Mouse (Mus musculus): Measurements from ENCODE around the gene Gm44965. TPM values are rescaled to one million over a fixed set of nuclear protein-coding genes. Genes with fewer than 3 reads are reported as not detected.

Gm44965 gene
- polyA plus RNA-seq, 1 experiment from 2014 or later: not detected

DNA sequence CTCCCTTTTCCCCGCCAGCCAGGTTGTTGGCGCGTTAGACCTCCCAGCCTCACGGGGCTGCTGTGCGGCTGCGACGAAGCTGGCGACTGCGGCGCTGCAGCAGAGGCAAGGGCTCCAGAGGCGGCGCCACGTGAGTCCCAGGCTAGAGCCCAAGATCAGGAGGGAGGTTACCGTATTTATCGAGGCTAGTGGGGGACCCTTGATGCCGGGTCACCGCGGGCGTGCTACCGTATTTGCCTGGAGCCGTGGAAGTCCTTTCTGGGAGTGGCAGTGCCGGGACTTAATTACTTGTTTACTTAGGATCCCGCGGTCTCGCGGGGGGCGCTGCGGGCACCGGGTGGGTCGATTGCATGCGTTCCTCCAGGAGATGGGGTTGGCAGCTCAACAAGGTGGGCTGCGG, 33.2 kb downstream of the Gm44965 start:
- under 1% methylated on average over 32 of the region's 32 CpGs for WGBS
- Histone ChIP-seq H3K27ac (replicated peaks) (no peak overlapping the region), H3K36me3 (no peaks in the 10 kb centered on the region), H3K4me3 (replicated peaks) (peak overlapping the region; percentile 52), H3K27me3 (peaks cover 45% of the 10 kb centered on the region), H3K4me1 (peaks cover 23% of the 10 kb centered on the region), H3K9ac (peak overlapping the region; percentile 18), H3K9me3 (replicated peaks) (no peaks in the 10 kb centered on the region), H3K4me2 (replicated peaks) (peak overlapping the region; percentile 94)
- no peak for ATAC-seq (ENCODE audit: insufficient number of reproducible peaks, low FRiP score, low TSS enrichment, low read depth)

DNA sequence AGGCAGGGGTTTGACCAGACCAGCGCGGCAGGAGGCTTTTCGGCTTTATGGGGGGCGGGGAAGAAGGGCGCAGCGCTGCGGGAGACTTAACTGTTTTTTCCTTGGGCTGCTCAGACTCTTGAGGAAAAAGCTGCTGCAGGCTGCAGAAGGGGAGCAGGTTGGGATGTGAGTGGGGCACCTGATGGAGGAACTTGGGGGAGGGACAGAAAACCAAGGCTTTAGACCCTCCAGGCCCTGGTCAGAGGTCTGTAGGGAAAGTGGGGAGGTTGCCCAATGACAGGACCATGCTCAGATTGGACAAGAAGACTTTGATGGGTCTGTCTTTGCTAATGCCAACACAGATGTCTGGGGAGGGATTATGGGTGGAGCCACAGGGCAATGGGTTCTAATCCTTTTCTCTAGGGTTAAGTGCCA, 33.8 kb downstream of the Gm44965 start:
- H3K36me3 ChIP-seq: no peaks in the 10 kb centered on the region
- peak overlapping the region; percentile 52 for H3K4me3 ChIP-seq (replicated peaks)
- H3K4me1 ChIP-seq: peaks cover 23% of the 10 kb centered on the region
- no peaks in the 10 kb centered on the region for H3K9me3 ChIP-seq (replicated peaks)
- ATAC-seq (ENCODE audit: insufficient number of reproducible peaks, low FRiP score, low TSS enrichment, low read depth): no peak
- peak overlapping the region; percentile 18; the same call in 1 of the 2 replicates for H3K9ac ChIP-seq
- H3K27me3 ChIP-seq: peaks cover 45% of the 10 kb centered on the region
- H3K4me2 ChIP-seq (replicated peaks): peak overlapping the region; percentile 94
- H3K27ac ChIP-seq (replicated peaks): no peak overlapping the region
- WGBS: 2% methylated on average over 7 of the region's 7 CpGs

DNA sequence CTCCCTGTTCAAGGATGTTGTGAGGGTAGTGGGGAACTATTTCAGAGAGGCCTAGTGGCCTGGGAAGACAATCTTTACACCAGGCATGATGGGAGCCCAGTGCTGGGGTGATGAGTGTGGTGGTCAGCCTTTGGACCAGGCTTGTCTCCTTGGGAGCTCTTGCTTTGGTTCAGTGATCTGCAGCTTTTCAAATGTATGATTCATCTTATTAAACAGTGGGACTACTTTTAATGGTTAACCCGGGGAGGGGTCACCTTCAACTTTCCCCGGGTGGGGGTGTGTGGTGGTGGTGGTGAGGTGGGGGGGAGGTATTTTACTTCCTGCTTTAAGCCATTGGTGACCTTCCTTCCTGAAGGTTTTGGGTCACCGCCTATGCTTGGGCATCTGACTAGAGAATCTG, 34.6 kb downstream of the Gm44965 start:
- no peak overlapping the region for H3K4me3 ChIP-seq (replicated peaks)
- H3K4me1 ChIP-seq: peaks cover 23% of the 10 kb centered on the region
- H3K4me2 ChIP-seq (replicated peaks): no peak overlapping the region
- ATAC-seq (ENCODE audit: insufficient number of reproducible peaks, low FRiP score, low TSS enrichment, low read depth): no peak
- no peak overlapping the region for H3K9ac ChIP-seq
- peaks cover 45% of the 10 kb centered on the region for H3K27me3 ChIP-seq
- no peaks in the 10 kb centered on the region for H3K36me3 ChIP-seq
- 83% methylated on average over 3 of the region's 3 CpGs for WGBS
- H3K27ac ChIP-seq (replicated peaks): no peak overlapping the region
- H3K9me3 ChIP-seq (replicated peaks): no peaks in the 10 kb centered on the region

DNA sequence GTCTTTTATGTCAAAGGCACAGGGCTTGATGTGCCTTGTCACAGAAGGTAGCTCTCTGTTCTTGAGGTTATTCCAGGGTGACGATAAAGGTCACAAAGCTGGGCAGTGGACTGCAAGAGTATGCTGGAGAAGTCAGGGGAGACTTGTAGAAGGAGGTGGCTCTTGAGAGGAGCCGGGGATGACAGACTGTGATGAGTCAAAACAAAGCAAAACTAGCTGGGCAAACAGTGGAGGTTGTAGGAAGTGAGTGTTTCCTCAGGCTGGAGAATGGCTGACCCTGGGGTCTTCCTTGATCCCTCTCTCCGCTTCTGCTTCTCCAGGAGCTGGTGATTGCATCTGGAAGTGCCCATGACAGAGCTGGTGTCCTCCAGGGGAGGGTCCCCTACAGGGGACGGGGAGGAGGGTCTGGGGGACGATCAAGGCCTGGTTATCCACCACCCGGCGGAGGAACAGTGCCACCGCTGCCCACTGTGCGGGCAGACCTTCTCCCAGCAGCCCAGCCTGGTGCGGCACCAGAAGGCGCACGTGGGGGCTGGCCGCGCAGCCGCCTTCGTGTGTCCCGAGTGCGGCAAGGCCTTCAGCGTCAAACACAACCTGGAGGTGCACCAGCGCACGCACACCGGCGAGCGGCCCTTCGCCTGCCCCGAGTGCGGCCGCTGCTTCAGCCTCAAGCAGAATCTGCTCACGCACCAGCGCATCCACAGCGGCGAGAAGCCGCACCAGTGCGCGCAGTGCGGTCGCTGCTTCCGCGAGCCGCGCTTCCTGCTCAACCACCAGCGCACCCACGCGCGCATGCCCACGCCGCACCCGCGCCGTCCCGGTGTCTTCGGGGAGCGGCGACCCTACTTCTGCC, 35.3 kb downstream of the Gm44965 start:
- Histone ChIP-seq H3K27ac (replicated peaks) (no peak overlapping the region), H3K4me1 (peaks cover 23% of the 10 kb centered on the region), H3K4me3 (replicated peaks) (peak overlapping the region; percentile 45), H3K4me2 (replicated peaks) (peak overlapping the region; percentile 88), H3K27me3 (peaks cover 45% of the 10 kb centered on the region), H3K36me3 (no peaks in the 10 kb centered on the region), H3K9ac (peak overlapping the region; percentile 39), H3K9me3 (replicated peaks) (no peaks in the 10 kb centered on the region)
- no peak for ATAC-seq (ENCODE audit: insufficient number of reproducible peaks, low FRiP score, low TSS enrichment, low read depth)
- 4% methylated on average over 54 of the region's 54 CpGs for WGBS

DNA sequence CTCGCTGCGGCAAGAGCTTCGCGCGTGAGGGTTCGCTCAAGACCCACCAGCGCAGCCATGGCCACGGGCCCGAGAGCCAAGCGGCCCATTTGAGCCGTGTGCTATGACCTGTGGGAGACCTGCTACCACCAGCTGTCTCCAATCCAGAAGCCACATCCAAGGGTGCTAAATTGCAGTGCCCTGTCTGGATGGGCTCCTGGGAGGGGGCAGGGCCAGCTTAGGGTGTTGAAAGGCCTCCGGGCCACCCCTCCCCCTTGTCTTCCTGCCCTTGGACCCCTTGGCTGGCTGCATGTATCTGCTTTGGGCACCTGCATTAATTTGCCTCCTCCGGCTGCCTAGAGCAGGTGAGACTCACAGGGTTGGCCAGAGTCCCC, 35.9 kb downstream of the Gm44965 start:
- no peak overlapping the region for H3K27ac ChIP-seq (replicated peaks)
- WGBS: 15% methylated on average over 13 of the region's 13 CpGs
- H3K4me3 ChIP-seq (replicated peaks): peak overlapping the region; percentile 45
- H3K9ac ChIP-seq: peak overlapping the region; percentile 39
- peaks cover 23% of the 10 kb centered on the region for H3K4me1 ChIP-seq
- peaks cover 45% of the 10 kb centered on the region for H3K27me3 ChIP-seq
- H3K36me3 ChIP-seq: no peaks in the 10 kb centered on the region
- H3K4me2 ChIP-seq (replicated peaks): peak overlapping the region; percentile 88
- ATAC-seq (ENCODE audit: insufficient number of reproducible peaks, low FRiP score, low TSS enrichment, low read depth): 0 out of 2 replicates have a peak, but pooled peaks have one; percentile 25
- no peaks in the 10 kb centered on the region for H3K9me3 ChIP-seq (replicated peaks)

DNA sequence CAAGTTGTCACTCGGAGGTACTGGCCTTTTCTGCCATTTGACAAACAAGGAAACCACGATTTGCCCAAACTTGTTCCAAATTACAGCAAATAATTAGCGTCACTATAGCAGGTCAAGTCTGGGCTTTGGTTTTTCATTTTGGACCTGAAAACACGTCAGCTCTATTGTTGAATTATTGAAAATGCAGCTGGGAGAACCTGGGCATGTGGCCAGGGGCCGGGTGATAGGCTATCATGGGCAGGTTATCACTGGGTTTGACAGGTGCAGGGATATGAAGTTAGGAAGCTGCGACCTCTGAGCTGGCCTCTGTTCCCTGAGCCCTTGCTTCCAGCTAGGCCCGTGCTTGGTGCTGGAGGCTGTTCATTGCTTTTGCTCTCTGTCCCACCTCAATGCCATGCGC, 37.1 kb downstream of the Gm44965 start:
- no peak overlapping the region for H3K9ac ChIP-seq
- 77% methylated on average over 8 of the region's 8 CpGs for WGBS
- no peaks in the 10 kb centered on the region for H3K9me3 ChIP-seq (replicated peaks)
- ATAC-seq (ENCODE audit: insufficient number of reproducible peaks, low FRiP score, low TSS enrichment, low read depth): no peak
- H3K4me2 ChIP-seq (replicated peaks): no peak overlapping the region
- H3K27me3 ChIP-seq: peaks cover 44% of the 10 kb centered on the region
- H3K27ac ChIP-seq (replicated peaks): no peak overlapping the region
- no peak overlapping the region for H3K4me3 ChIP-seq (replicated peaks)
- H3K4me1 ChIP-seq: peaks cover 23% of the 10 kb centered on the region
- H3K36me3 ChIP-seq: no peaks in the 10 kb centered on the region

DNA sequence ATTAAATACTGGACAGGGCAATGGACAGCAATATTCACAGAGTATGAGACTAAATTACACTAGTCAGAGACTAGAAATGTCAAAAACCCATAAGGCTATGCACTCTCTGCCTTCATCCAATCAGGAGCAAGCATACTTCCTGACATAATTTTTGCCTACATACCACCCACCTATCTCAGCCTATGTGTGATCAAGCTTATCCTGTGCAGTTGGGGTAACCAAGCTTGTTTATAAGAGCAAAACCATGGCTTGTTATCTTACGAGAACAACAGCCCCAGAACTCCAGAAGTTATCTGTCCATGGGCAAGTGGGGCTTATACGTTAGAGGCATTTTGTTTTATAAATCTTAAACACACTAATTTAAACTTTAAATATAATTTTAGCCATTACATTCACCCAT, 41.4 kb downstream of the Gm44965 start:
- Histone ChIP-seq H3K27me3 (peaks cover 3% of the 10 kb centered on the region; the same call in 1 of the 2 replicates), H3K9me3 (replicated peaks) (no peaks in the 10 kb centered on the region), H3K36me3 (no peaks in the 10 kb centered on the region), H3K4me2 (replicated peaks) (no peak overlapping the region), H3K9ac (no peak overlapping the region), H3K4me3 (replicated peaks) (no peak overlapping the region), H3K27ac (replicated peaks) (no peak overlapping the region), H3K4me1 (no peaks in the 10 kb centered on the region)
- ATAC-seq (ENCODE audit: insufficient number of reproducible peaks, low FRiP score, low TSS enrichment, low read depth): no peak
- WGBS: 80% methylated on average over 2 of the region's 2 CpGs

DNA sequence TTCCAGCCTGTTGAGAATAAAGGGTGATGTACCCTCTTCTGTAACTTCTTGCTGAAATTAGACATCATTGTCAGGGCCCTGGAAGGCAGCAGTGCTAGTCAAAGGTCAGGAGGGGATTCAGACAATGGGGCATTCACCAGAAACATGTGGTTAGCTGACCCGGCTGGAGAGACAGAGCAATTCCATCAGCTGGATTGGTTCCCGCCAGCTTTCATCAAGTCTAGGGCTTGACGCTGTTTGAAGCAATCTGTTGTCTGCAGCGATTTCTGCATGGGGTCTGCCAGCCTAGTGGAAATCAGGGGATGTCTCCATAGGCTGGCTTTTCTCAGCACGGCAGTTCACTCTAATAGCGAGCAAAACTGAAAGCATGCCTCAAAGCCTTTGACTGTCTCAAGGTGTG, 42.8 kb downstream of the Gm44965 start:
- ATAC-seq (ENCODE audit: insufficient number of reproducible peaks, low FRiP score, low TSS enrichment, low read depth): no peak
- no peak overlapping the region for H3K27ac ChIP-seq (replicated peaks)

DNA sequence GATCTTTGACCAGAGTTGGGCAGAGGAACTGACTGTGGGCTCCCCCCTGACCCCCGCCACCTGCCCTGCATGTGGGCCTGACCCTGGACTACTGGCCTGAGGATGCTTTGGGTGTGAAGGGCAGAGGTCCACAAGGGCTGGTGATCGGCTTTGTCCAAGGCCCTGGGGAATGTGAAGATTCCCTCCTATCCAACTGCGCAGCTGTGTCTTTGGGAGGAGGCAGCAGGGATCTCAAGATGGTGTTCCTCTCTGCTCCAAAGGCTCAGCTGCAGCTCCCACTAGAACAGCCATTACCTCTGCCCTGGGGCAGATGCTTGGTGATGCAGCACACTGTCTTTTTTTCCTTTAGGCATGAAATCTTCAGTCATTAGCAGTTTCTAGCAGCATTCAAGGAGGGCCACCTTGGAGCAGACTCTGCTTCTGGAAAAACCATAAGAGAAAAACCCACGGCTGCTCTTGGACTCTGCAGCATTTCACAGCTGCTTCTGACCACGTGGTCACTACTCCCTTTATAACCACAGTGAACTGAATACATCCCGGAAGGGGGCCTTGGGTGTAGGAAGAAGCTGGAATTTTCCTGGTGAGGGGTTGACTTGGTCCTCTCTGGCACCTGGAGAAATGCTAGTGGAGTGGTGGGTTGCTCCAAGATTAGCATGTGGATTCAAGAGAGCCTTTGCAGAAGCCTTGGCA, 44.2 kb downstream of the Gm44965 start:
- no peak overlapping the region for H3K4me3 ChIP-seq (replicated peaks)
- no peaks in the 10 kb centered on the region for H3K4me1 ChIP-seq
- H3K36me3 ChIP-seq: no peaks in the 10 kb centered on the region
- no peak for ATAC-seq (ENCODE audit: insufficient number of reproducible peaks, low FRiP score, low TSS enrichment, low read depth)
- H3K9ac ChIP-seq: no peak overlapping the region
- H3K4me2 ChIP-seq (replicated peaks): no peak overlapping the region
- no peaks in the 10 kb centered on the region for H3K27me3 ChIP-seq
- 58% methylated on average over 6 of the region's 6 CpGs for WGBS
- no peak overlapping the region for H3K27ac ChIP-seq (replicated peaks)
- H3K9me3 ChIP-seq (replicated peaks): no peaks in the 10 kb centered on the region

More for the DNA sequence above, 42.8 kb downstream of the Gm44965 start:
- no peaks in the 10 kb centered on the region for H3K9me3 ChIP-seq (replicated peaks)
- no peaks in the 10 kb centered on the region for H3K36me3 ChIP-seq
- 34% methylated on average over 6 of the region's 6 CpGs for WGBS
- H3K4me2 ChIP-seq (replicated peaks): no peak overlapping the region
- H3K4me1 ChIP-seq: no peaks in the 10 kb centered on the region
- H3K4me3 ChIP-seq (replicated peaks): no peak overlapping the region
- no peaks in the 10 kb centered on the region for H3K27me3 ChIP-seq
- no peak overlapping the region for H3K9ac ChIP-seq

DNA sequence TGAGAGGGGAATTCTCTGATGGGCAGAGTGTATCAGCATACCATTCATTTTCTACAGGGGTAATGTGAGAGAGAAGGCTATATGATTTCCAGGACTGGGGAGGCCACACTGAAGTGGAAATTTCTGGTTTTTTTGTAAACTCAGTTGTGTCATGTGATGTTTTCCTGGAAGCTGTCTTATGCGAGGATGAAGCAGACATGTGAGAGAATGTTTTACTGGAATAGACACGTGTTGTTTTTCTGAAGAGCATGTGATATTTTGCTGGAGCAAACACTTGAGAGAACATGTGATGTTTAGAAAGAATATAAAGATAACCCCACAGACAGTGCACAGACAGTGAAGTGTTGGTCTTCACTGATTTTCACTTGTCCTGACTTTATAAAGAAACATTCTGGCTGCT, 44.8 kb downstream of the Gm44965 start:
- Histone ChIP-seq H3K4me1 (no peaks in the 10 kb centered on the region), H3K27me3 (no peaks in the 10 kb centered on the region), H3K4me3 (replicated peaks) (no peak overlapping the region), H3K27ac (replicated peaks) (no peak overlapping the region), H3K4me2 (replicated peaks) (no peak overlapping the region), H3K36me3 (no peaks in the 10 kb centered on the region), H3K9ac (no peak overlapping the region), H3K9me3 (replicated peaks) (no peaks in the 10 kb centered on the region)
- no peak for ATAC-seq (ENCODE audit: insufficient number of reproducible peaks, low FRiP score, low TSS enrichment, low read depth)
- 64% methylated on average over 2 of the region's 2 CpGs for WGBS

DNA sequence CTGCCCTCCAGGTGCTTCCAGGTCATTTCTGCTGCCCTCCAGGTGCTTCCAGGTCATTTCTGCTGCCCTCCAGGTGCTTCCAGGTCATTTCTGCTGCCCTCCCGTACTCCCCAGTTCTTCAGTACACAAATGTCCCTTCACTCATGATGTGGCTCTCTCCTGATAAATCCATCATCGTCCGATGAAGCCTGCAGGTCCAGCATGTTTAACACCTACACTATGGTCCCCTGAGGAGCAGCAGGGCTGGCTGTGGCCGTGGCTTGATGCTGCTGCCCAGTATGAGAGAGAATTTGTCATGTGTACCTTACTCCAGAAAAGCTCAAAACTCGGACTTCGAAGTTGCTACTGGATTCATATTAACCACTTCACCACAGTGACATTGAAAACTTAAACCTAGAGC, 47.6 kb downstream of the Gm44965 start:
- Histone ChIP-seq H3K27me3 (no peaks in the 10 kb centered on the region), H3K36me3 (no peaks in the 10 kb centered on the region), H3K27ac (replicated peaks) (no peak overlapping the region), H3K4me2 (replicated peaks) (no peak overlapping the region), H3K9ac (no peak overlapping the region), H3K4me3 (replicated peaks) (no peak overlapping the region), H3K9me3 (replicated peaks) (no peaks in the 10 kb centered on the region), H3K4me1 (no peaks in the 10 kb centered on the region)
- ATAC-seq (ENCODE audit: insufficient number of reproducible peaks, low FRiP score, low TSS enrichment, low read depth): no peak
- 71% methylated on average over 6 of the region's 6 CpGs for WGBS
